Mouse (Mus musculus): ENCODE measurements around the gene Hgd. TPM values are rescaled to one million over a fixed set of nuclear protein-coding genes. Genes with fewer than 3 reads are reported as not detected.

The Hgd gene
- polyA plus RNA-seq, 1 experiment from 2014 or later = 0.43 TPM

DNA sequence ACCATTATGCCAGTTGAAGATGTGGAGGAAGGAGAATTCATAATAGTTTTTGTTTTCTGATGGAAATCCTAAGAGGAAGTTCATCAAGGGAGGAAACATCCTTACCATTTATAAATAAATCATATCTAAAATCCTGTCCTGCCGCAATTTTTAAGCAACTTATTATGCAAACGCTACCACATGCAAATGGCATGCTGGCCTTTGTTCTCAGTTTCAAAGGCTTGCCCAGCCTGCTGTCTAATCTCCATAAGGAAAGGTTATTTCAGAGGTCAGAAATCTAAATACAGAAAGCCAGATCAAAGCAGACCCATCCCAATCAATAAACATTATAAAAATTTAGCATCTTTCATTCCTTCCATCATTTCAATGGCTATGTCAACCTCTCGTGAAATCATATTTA lies 1.9 kb downstream of the Hgd start:
- no peak for ATAC-seq (ENCODE audit: insufficient number of reproducible peaks, low FRiP score)
- no peak overlapping the region for H3K9ac ChIP-seq

DNA sequence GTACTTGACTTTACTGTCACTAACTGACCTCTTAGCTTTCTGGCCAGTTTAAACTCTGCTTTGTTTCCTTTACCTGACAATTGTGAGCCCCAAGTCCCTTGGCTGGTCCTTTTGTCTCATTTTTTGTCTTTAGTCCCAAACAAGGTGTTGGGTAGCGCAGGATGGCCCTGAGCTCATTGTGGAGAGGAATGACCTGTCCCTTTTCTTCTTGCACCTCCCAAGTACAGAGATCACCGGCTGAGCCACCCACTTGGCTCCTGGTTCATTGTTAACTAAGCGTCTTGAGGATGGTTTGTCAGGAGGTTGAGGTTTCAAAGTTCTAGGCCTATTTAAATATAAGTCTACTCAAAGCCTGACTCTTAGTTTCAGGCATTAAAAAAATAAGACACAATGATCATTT lies 3.4 kb downstream of the Hgd start:
- no peak for ATAC-seq (ENCODE audit: insufficient number of reproducible peaks, low FRiP score)
- Histone ChIP-seq H3K4me1 (replicated peaks) (peaks cover 15% of the 10 kb centered on the region), H3K4me2 (no peak overlapping the region), H3K36me3 (no peaks in the 10 kb centered on the region), H3K9me3 (replicated peaks) (no peaks in the 10 kb centered on the region), H3K9ac (no peak overlapping the region), H3K4me3 (no peak overlapping the region), H3K27ac (ENCODE audit: poor library complexity, severe bottlenecking) (no peak overlapping the region), H3K27me3 (replicated peaks) (no peaks in the 10 kb centered on the region)
- WGBS = 90% methylated on average over 3 of the region's 3 CpGs

More for the DNA sequence above, 1.9 kb downstream of the Hgd start:
- Histone ChIP-seq H3K4me2 (no peak overlapping the region), H3K36me3 (no peaks in the 10 kb centered on the region), H3K4me1 (replicated peaks) (peaks cover 15% of the 10 kb centered on the region), H3K4me3 (no peak overlapping the region), H3K9me3 (replicated peaks) (no peaks in the 10 kb centered on the region), H3K27ac (ENCODE audit: poor library complexity, severe bottlenecking) (no peak overlapping the region), H3K27me3 (replicated peaks) (no peaks in the 10 kb centered on the region)
- WGBS = 86% methylated on average over 3 of the region's 3 CpGs

GRCm38 (mm10) chr16:37583801-37584200 lies 3.8 kb downstream of the Hgd start:
- Histone ChIP-seq H3K4me2 (peak overlapping the region; percentile 76), H3K27ac (ENCODE audit: poor library complexity, severe bottlenecking) (no peak overlapping the region), H3K4me1 (replicated peaks) (peaks cover 15% of the 10 kb centered on the region), H3K4me3 (peak overlapping the region; percentile 42; the same call in 1 of the 2 replicates), H3K9me3 (replicated peaks) (no peaks in the 10 kb centered on the region), H3K36me3 (no peaks in the 10 kb centered on the region), H3K27me3 (replicated peaks) (no peaks in the 10 kb centered on the region), H3K9ac (no peak overlapping the region)
- 45% methylated on average over 6 of the region's 6 CpGs for WGBS
- ATAC-seq (ENCODE audit: insufficient number of reproducible peaks, low FRiP score) = no peak

- Histone ChIP-seq H3K4me1 (replicated peaks) (peaks cover 13% of the 10 kb centered on the region), H3K9ac (peak overlapping the region; percentile 53; the same call in 1 of the 2 replicates), H3K4me2 (peak overlapping the region; percentile 76), H3K9me3 (replicated peaks) (no peaks in the 10 kb centered on the region), H3K36me3 (no peaks in the 10 kb centered on the region), H3K4me3 (peak overlapping the region; percentile 42), H3K27ac (ENCODE audit: poor library complexity, severe bottlenecking) (peak overlapping the region; percentile 32), H3K27me3 (replicated peaks) (no peaks in the 10 kb centered on the region)
- no peak; the same call in 1 of the 2 replicates for ATAC-seq (ENCODE audit: insufficient number of reproducible peaks, low FRiP score)
- 6% methylated on average over 25 of the region's 25 CpGs for WGBS
Observed at GRCm38 (mm10) chr16:37584218-37585035, 4.5 kb downstream of the Hgd start.

- 65% methylated on average over 8 of the region's 8 CpGs for WGBS
Observed at GRCm38 (mm10) chr16:37585129-37585563, 5.2 kb downstream of the Hgd start.

GRCm38 (mm10) chr16:37590921-37591320 lies 11.0 kb downstream of the Hgd start:
- Histone ChIP-seq H3K4me2 (no peak overlapping the region), H3K4me1 (replicated peaks) (peaks cover 10% of the 10 kb centered on the region), H3K27me3 (replicated peaks) (no peaks in the 10 kb centered on the region), H3K9me3 (replicated peaks) (no peaks in the 10 kb centered on the region), H3K36me3 (no peaks in the 10 kb centered on the region), H3K9ac (no peak overlapping the region), H3K4me3 (no peak overlapping the region), H3K27ac (ENCODE audit: poor library complexity, severe bottlenecking) (no peak overlapping the region)
- 79% methylated on average over 3 of the region's 3 CpGs for WGBS
- ATAC-seq (ENCODE audit: insufficient number of reproducible peaks, low FRiP score) = no peak

More at GRCm38 (mm10) chr16:37585129-37585563, 5.2 kb downstream of the Hgd start:
- Histone ChIP-seq H3K4me1 (replicated peaks) (peaks cover 9% of the 10 kb centered on the region; the same call in 1 of the 2 replicates), H3K9me3 (replicated peaks) (no peaks in the 10 kb centered on the region), H3K9ac (no peak overlapping the region), H3K36me3 (no peaks in the 10 kb centered on the region), H3K27ac (ENCODE audit: poor library complexity, severe bottlenecking) (no peak overlapping the region), H3K27me3 (replicated peaks) (no peaks in the 10 kb centered on the region), H3K4me2 (peak overlapping the region; percentile 76; the same call in 1 of the 2 replicates), H3K4me3 (no peak overlapping the region)
- ATAC-seq (ENCODE audit: insufficient number of reproducible peaks, low FRiP score) = no peak

DNA sequence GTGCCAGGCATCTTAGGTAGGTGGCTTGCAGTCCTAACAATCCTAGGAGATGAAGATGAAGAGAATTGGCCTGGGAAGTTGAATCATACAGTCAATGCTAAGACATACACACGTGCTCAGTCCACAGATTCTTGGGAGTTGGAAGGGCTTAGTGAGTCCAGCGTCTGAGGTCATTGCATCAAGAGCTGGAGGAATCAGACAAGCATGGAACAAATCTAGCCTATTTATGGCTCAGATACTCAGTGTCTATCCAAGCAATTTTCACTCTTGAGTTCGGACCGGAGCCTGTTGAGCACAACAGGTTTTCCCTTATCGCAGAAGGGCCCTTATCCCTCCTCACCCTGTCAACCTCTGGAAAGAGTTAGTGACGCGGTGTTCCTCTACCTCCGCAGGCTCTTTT lies 11.6 kb downstream of the Hgd start:
- Histone ChIP-seq H3K36me3 (no peaks in the 10 kb centered on the region), H3K27me3 (replicated peaks) (no peaks in the 10 kb centered on the region), H3K4me2 (no peak overlapping the region), H3K9ac (no peak overlapping the region), H3K4me3 (no peak overlapping the region), H3K27ac (ENCODE audit: poor library complexity, severe bottlenecking) (no peak overlapping the region), H3K9me3 (replicated peaks) (no peaks in the 10 kb centered on the region), H3K4me1 (replicated peaks) (peaks cover 10% of the 10 kb centered on the region)
- 58% methylated on average over 8 of the region's 8 CpGs for WGBS
- no peak for ATAC-seq (ENCODE audit: insufficient number of reproducible peaks, low FRiP score)

GRCm38 (mm10) chr16:37597412-37597811 lies 17.5 kb downstream of the Hgd start:
- H3K9me3 ChIP-seq (replicated peaks) = no peaks in the 10 kb centered on the region; the same call in 1 of the 2 replicates
- H3K27me3 ChIP-seq (replicated peaks) = no peaks in the 10 kb centered on the region
- H3K4me2 ChIP-seq = no peak overlapping the region
- no peak overlapping the region for H3K4me3 ChIP-seq
- no peak for ATAC-seq (ENCODE audit: insufficient number of reproducible peaks, low FRiP score)
- whole genome bisulfite sequencing = 61% methylated on average over 5 of the region's 5 CpGs
- H3K9ac ChIP-seq = no peak overlapping the region
- 0 out of 2 replicates have a peak, but pooled peaks cover 4% of the 10 kb centered on the region for H3K4me1 ChIP-seq (replicated peaks)
- no peaks in the 10 kb centered on the region for H3K36me3 ChIP-seq
- H3K27ac ChIP-seq (ENCODE audit: poor library complexity, severe bottlenecking) = no peak overlapping the region

- no peaks in the 10 kb centered on the region for H3K36me3 ChIP-seq
- 84% methylated on average over 7 of the region's 7 CpGs for WGBS
- no peak overlapping the region for H3K4me3 ChIP-seq
- H3K4me1 ChIP-seq (replicated peaks) = 0 out of 2 replicates have a peak, but pooled peaks cover 4% of the 10 kb centered on the region
- ATAC-seq (ENCODE audit: insufficient number of reproducible peaks, low FRiP score) = no peak
- no peak overlapping the region for H3K27ac ChIP-seq (ENCODE audit: poor library complexity, severe bottlenecking)
- no peaks in the 10 kb centered on the region for H3K27me3 ChIP-seq (replicated peaks)
- H3K9ac ChIP-seq = no peak overlapping the region
- H3K4me2 ChIP-seq = no peak overlapping the region
- no peaks in the 10 kb centered on the region; the same call in 1 of the 2 replicates for H3K9me3 ChIP-seq (replicated peaks)
Observed at GRCm38 (mm10) chr16:37598463-37598862, 18.5 kb downstream of the Hgd start.

DNA sequence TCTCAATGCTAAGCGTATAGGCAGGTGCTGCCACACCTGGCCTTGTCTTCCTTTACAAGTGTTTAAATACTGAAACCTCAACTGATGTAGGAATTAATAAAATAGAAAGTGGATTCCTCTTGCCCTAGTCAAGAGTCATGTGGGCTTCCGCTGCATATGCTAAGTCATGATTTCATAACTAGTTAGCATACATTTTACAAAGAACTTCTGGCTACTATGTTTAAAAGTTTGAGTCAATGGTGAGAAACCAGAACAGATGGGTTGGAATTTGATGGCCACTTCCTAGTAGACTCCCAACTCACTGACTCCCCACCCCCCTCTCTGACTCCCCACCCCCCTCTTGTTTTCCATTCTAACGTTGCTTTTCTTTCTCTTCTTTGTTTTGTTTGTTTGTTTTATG lies 19.4 kb downstream of the Hgd start:
- Histone ChIP-seq H3K36me3 (no peaks in the 10 kb centered on the region), H3K27me3 (replicated peaks) (no peaks in the 10 kb centered on the region), H3K4me1 (replicated peaks) (peaks cover 4% of the 10 kb centered on the region; the same call in 1 of the 2 replicates), H3K4me3 (no peak overlapping the region), H3K4me2 (no peak overlapping the region), H3K9me3 (replicated peaks) (no peaks in the 10 kb centered on the region; the same call in 1 of the 2 replicates), H3K27ac (ENCODE audit: poor library complexity, severe bottlenecking) (no peak overlapping the region), H3K9ac (no peak overlapping the region)
- WGBS = 75% methylated on average over 3 of the region's 3 CpGs
- no peak for ATAC-seq (ENCODE audit: insufficient number of reproducible peaks, low FRiP score)

DNA sequence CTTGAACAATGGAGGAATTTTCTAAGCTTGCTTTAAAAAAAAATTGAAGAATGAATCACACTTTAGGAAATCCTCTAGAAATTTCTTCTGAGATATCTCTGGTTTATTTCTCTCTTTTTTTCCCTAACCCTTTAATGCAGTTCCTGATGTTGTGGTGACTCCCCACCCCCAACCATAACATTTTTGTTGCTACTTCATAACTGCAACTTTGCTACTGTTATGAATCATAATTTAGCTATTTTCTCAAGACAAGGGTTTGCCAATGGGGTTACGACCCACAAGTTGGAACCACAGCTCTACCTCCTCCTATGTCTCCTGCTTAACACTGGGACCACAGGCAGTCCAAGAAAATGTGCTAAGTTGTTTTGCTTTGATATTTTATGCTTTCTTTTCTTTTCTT lies 23.5 kb downstream of the Hgd start:
- H3K4me2 ChIP-seq = no peak overlapping the region
- H3K36me3 ChIP-seq = no peaks in the 10 kb centered on the region
- no peak overlapping the region for H3K27ac ChIP-seq (ENCODE audit: poor library complexity, severe bottlenecking)
- no peak for ATAC-seq (ENCODE audit: insufficient number of reproducible peaks, low FRiP score)
- peaks cover 4% of the 10 kb centered on the region for H3K4me1 ChIP-seq (replicated peaks)
- WGBS = 90% methylated on average over 1 of the region's 1 CpGs
- H3K9ac ChIP-seq = no peak overlapping the region
- H3K4me3 ChIP-seq = no peak overlapping the region
- H3K9me3 ChIP-seq (replicated peaks) = no peaks in the 10 kb centered on the region; the same call in 1 of the 2 replicates
- H3K27me3 ChIP-seq (replicated peaks) = no peaks in the 10 kb centered on the region
